Mouse (Mus musculus): ENCODE measurements at regions not wholly inside any gene's neighbourhood (a gene's known extent, or its start where the extent isn't known, plus 50 kb on each side); places are given as distances from the start of the nearest gene placed in this dataset.

DNA sequence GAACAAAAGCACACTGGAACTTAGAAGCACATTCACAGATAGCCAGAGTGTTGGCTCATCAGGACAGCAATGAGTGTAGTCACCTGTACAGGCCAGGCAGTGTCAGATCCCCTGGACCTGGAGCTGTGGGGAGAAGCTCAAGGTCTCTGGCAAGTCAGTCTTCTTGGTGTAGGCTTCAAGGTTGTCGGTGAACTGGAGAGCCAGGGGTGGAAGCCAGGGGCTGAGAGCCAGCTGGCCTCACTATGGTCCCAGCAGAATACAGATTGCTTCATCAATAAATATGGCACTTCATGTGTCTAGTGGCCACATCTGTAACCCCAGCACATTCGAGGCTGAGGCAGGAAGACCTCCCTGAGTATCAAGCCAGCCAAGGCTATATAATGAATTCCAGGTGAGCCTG, 101.0 kb upstream of the Tgfbr2 start:
- no peak for ATAC-seq (replicated peaks; ENCODE audit: insufficient number of reproducible peaks, insufficient read depth, low FRiP score, low read depth)
- WGBS: 81% methylated on average over 2 of the region's 2 CpGs

DNA sequence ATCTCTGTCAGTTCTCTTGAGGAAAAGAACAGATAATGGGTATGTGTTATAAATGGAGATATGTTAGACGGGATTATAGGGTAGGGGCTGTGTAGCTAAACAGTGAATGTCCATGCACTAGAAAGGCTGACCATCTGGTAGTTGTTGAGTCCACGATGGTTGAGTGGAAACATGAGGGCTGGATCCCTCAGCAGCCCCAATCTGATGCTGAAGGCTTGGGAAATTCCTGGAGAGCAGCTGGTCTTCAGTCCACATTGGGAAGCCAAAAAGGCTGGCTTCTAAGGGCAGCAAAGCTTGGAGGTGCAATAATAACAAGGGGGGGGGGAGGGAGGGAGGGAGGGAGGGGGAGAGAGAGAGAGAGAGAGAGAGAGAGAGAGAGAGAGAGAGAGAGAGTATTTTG, 97.3 kb upstream of the Tgfbr2 start:
- WGBS: 58% methylated on average over 2 of the region's 2 CpGs
- ATAC-seq (replicated peaks; ENCODE audit: insufficient number of reproducible peaks, insufficient read depth, low FRiP score, low read depth): no peak
- Histone ChIP-seq H3K27me3 (no peaks in the 10 kb centered on the region), H3K4me3 (no peak overlapping the region), H3K4me2 (no peak overlapping the region), H3K27ac (no peak overlapping the region), H3K9ac (no peak overlapping the region), H3K4me1 (replicated peaks) (no peaks in the 10 kb centered on the region), H3K36me3 (no peaks in the 10 kb centered on the region), H3K9me3 (replicated peaks) (no peaks in the 10 kb centered on the region)

More for the DNA sequence above, 101.0 kb upstream of the Tgfbr2 start:
- no peaks in the 10 kb centered on the region for H3K27me3 ChIP-seq
- no peak overlapping the region for H3K27ac ChIP-seq
- H3K36me3 ChIP-seq: no peaks in the 10 kb centered on the region
- no peak overlapping the region for H3K4me2 ChIP-seq
- H3K4me3 ChIP-seq: no peak overlapping the region
- H3K4me1 ChIP-seq (replicated peaks): no peaks in the 10 kb centered on the region
- no peaks in the 10 kb centered on the region for H3K9me3 ChIP-seq (replicated peaks)
- H3K9ac ChIP-seq: no peak overlapping the region

- H3K27ac ChIP-seq: no peak overlapping the region
- H3K4me1 ChIP-seq (replicated peaks): peaks cover 3% of the 10 kb centered on the region; the same call in 1 of the 2 replicates
- H3K36me3 ChIP-seq: no peaks in the 10 kb centered on the region
- no peak overlapping the region for H3K4me3 ChIP-seq
- 62% methylated on average over 6 of the region's 6 CpGs for WGBS
- no peak for ATAC-seq (replicated peaks; ENCODE audit: insufficient number of reproducible peaks, insufficient read depth, low FRiP score, low read depth)
- H3K9ac ChIP-seq: no peak overlapping the region
- H3K27me3 ChIP-seq: no peaks in the 10 kb centered on the region
- H3K4me2 ChIP-seq: no peak overlapping the region
- H3K9me3 ChIP-seq (replicated peaks): no peaks in the 10 kb centered on the region
These were observed 95.3 kb upstream of the Tgfbr2 start for GRCm38 (mm10) chr9:116270417-116270828.

- no peak overlapping the region for H3K9ac ChIP-seq
- ATAC-seq (replicated peaks; ENCODE audit: insufficient number of reproducible peaks, insufficient read depth, low FRiP score, low read depth): no peak
- peaks cover 7% of the 10 kb centered on the region for H3K4me1 ChIP-seq (replicated peaks)
- no peaks in the 10 kb centered on the region for H3K9me3 ChIP-seq (replicated peaks)
- H3K4me3 ChIP-seq: no peak overlapping the region
- H3K27ac ChIP-seq: no peak overlapping the region
- WGBS: 72% methylated on average over 4 of the region's 4 CpGs
- H3K4me2 ChIP-seq: no peak overlapping the region
- no peaks in the 10 kb centered on the region for H3K27me3 ChIP-seq
- no peaks in the 10 kb centered on the region for H3K36me3 ChIP-seq
These were observed 92.3 kb upstream of the Tgfbr2 start for GRCm38 (mm10) chr9:116267411-116267810.

DNA sequence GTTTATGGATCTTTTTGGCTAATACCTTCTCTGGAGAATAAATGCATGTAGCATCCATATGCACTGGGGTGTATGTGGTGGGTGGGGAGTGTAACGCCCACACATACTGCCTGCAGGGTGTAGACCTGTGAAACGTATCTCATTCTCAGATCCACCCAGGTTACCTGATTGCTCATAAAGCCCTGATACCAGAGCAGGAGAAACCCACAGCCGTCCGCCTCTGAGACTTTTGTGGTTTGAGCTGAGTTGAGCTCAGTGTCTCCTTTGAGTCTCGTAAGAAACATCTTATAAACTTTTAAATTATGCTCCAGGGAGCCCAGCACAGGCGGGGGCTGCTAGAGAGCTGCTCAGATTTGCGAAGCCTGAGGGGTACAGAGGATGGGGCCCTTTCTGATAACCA, 88.7 kb upstream of the Tgfbr2 start:
- ATAC-seq (replicated peaks; ENCODE audit: insufficient number of reproducible peaks, insufficient read depth, low FRiP score, low read depth): no peak
- no peaks in the 10 kb centered on the region for H3K36me3 ChIP-seq
- no peak overlapping the region for H3K9ac ChIP-seq
- no peaks in the 10 kb centered on the region for H3K9me3 ChIP-seq (replicated peaks)
- no peaks in the 10 kb centered on the region for H3K27me3 ChIP-seq
- H3K27ac ChIP-seq: no peak overlapping the region
- no peak overlapping the region for H3K4me2 ChIP-seq
- no peak overlapping the region for H3K4me3 ChIP-seq
- H3K4me1 ChIP-seq (replicated peaks): peaks cover 7% of the 10 kb centered on the region
- 62% methylated on average over 7 of the region's 7 CpGs for WGBS

GRCm38 (mm10) chr9:116259569-116259968, 84.4 kb upstream of the Tgfbr2 start:
- Histone ChIP-seq H3K27me3 (no peaks in the 10 kb centered on the region), H3K9ac (no peak overlapping the region), H3K4me2 (no peak overlapping the region), H3K4me1 (replicated peaks) (peaks cover 5% of the 10 kb centered on the region; the same call in 1 of the 2 replicates), H3K4me3 (no peak overlapping the region), H3K36me3 (no peaks in the 10 kb centered on the region), H3K9me3 (replicated peaks) (no peaks in the 10 kb centered on the region), H3K27ac (no peak overlapping the region)
- WGBS: 72% methylated on average over 10 of the region's 10 CpGs
- no peak for ATAC-seq (replicated peaks; ENCODE audit: insufficient number of reproducible peaks, insufficient read depth, low FRiP score, low read depth)

GRCm38 (mm10) chr9:116253546-116253945, 78.4 kb upstream of the Tgfbr2 start:
- ATAC-seq (replicated peaks; ENCODE audit: insufficient number of reproducible peaks, insufficient read depth, low FRiP score, low read depth): no peak
- Histone ChIP-seq H3K27ac (no peak overlapping the region), H3K27me3 (no peaks in the 10 kb centered on the region), H3K9me3 (replicated peaks) (no peaks in the 10 kb centered on the region), H3K4me2 (no peak overlapping the region), H3K4me1 (replicated peaks) (no peaks in the 10 kb centered on the region), H3K36me3 (no peaks in the 10 kb centered on the region), H3K4me3 (no peak overlapping the region), H3K9ac (no peak overlapping the region)
- 49% methylated on average over 15 of the region's 15 CpGs for WGBS

GRCm38 (mm10) chr9:116252788-116253187, 77.6 kb upstream of the Tgfbr2 start:
- no peak overlapping the region for H3K4me2 ChIP-seq
- H3K27ac ChIP-seq: no peak overlapping the region
- no peak overlapping the region for H3K9ac ChIP-seq
- no peak for ATAC-seq (replicated peaks; ENCODE audit: insufficient number of reproducible peaks, insufficient read depth, low FRiP score, low read depth)
- no peak overlapping the region for H3K4me3 ChIP-seq
- WGBS: 73% methylated on average over 8 of the region's 8 CpGs
- H3K27me3 ChIP-seq: no peaks in the 10 kb centered on the region
- H3K4me1 ChIP-seq (replicated peaks): no peaks in the 10 kb centered on the region
- H3K9me3 ChIP-seq (replicated peaks): no peaks in the 10 kb centered on the region
- H3K36me3 ChIP-seq: no peaks in the 10 kb centered on the region

DNA sequence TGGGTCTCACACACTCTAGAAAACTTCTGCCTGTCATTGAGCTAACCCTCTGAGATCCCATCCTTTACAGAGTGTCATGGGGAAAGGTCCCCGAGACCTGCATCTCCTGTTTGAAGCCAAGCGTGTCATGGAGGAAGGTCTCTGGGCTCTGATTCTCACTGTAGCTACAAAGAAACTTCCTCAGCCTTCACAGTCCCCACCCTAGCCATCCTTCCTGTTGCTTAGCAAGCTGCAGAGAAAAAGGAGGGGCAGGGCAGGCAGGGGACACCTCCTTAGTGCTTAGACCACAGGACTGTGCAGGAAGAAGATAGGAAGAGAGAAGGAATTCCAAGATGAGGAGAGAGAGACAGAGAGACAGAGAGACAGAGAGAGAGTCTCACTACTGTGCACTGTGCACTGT, 74.6 kb upstream of the Tgfbr2 start:
- Histone ChIP-seq H3K9me3 (replicated peaks) (no peaks in the 10 kb centered on the region), H3K36me3 (no peaks in the 10 kb centered on the region), H3K4me3 (no peak overlapping the region), H3K9ac (no peak overlapping the region), H3K27ac (no peak overlapping the region), H3K4me1 (replicated peaks) (peaks cover 6% of the 10 kb centered on the region; the same call in 1 of the 2 replicates), H3K4me2 (no peak overlapping the region), H3K27me3 (no peaks in the 10 kb centered on the region)
- no peak for ATAC-seq (replicated peaks; ENCODE audit: insufficient number of reproducible peaks, insufficient read depth, low FRiP score, low read depth)
- WGBS: 78% methylated on average over 2 of the region's 2 CpGs

DNA sequence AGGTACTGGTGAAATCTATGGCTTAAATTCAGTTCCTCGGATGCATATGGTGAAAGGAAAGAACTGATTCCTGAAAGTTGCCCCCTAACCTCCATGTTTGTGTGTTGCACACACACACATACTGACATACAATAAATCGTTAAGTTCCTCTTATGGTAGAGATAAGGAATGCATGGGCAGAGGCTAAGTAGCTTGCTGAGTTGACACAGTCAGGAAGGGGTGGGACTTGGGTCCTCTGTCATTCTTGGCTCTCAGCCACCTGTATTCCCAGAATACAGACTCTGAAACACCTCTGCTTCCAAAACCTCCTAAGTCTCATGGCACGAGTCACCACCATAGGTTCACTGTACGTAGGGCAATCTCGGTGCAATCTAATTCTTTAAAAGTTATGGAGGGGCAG, 70.0 kb upstream of the Tgfbr2 start:
- peak; percentile 45; the same call in 1 of the 2 replicates for ATAC-seq (replicated peaks; ENCODE audit: insufficient number of reproducible peaks, insufficient read depth, low FRiP score, low read depth)

GRCm38 (mm10) chr9:116244619-116244899, 69.4 kb upstream of the Tgfbr2 start:
- Histone ChIP-seq H3K4me1 (replicated peaks) (peaks cover 14% of the 10 kb centered on the region), H3K27me3 (no peaks in the 10 kb centered on the region), H3K4me2 (no peak overlapping the region), H3K27ac (no peak overlapping the region), H3K9me3 (replicated peaks) (no peaks in the 10 kb centered on the region), H3K36me3 (no peaks in the 10 kb centered on the region), H3K9ac (no peak overlapping the region), H3K4me3 (no peak overlapping the region)
- ATAC-seq (replicated peaks; ENCODE audit: insufficient number of reproducible peaks, insufficient read depth, low FRiP score, low read depth): no peak
- 85% methylated on average over 1 of the region's 1 CpGs for WGBS

More for the DNA sequence above, 70.0 kb upstream of the Tgfbr2 start:
- Histone ChIP-seq H3K36me3 (no peaks in the 10 kb centered on the region), H3K27me3 (no peaks in the 10 kb centered on the region), H3K9ac (no peak overlapping the region), H3K27ac (no peak overlapping the region), H3K9me3 (replicated peaks) (no peaks in the 10 kb centered on the region), H3K4me3 (no peak overlapping the region), H3K4me1 (replicated peaks) (peaks cover 14% of the 10 kb centered on the region), H3K4me2 (no peak overlapping the region)
- WGBS: 46% methylated on average over 5 of the region's 5 CpGs

DNA sequence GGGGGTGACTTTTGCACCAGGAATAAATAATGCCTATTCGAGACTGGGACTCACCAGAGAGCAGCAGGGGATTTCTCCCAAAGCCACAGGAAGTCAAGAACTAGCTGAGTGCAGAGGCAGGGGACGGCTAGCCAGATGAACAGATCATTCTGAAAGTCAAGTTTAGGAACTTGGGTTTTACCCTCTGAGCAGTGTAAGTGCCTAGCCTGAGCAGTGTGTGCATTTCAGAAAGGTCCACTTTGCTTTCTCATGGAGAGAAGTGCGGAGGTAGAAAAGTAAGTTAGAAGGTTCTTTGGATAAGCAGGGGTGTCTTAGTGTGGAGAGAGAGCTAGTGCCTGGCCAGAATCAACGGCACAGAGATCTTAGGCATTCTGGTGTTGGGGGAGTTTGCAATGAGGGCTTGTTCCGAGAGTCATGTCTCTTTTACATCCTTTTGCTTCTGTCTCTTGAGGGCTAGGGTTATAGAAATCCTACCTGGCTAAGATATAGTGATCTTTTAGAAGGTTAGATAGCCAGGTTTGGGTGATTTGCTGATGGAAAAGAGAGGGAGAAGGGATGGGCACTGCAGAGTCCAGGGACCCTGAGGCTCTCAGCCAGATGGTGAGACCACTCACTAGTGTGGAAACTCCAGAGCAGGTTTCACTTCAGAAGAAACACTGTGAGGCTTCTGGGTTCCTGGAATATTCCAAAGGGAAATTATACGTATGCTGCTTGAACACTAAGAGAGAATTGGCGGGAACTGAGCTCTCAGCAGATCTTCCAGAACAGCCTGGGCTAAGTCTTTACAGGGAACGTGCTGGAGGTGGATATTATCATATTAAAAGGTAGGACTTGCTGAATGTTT, 68.8 kb upstream of the Tgfbr2 start:
- Histone ChIP-seq H3K4me3 (no peak overlapping the region), H3K9me3 (replicated peaks) (no peaks in the 10 kb centered on the region), H3K27me3 (no peaks in the 10 kb centered on the region), H3K4me1 (replicated peaks) (peaks cover 14% of the 10 kb centered on the region), H3K27ac (no peak overlapping the region), H3K9ac (no peak overlapping the region), H3K36me3 (no peaks in the 10 kb centered on the region), H3K4me2 (no peak overlapping the region)
- no peak for ATAC-seq (replicated peaks; ENCODE audit: insufficient number of reproducible peaks, insufficient read depth, low FRiP score, low read depth)
- WGBS: 76% methylated on average over 8 of the region's 8 CpGs
